Mouse (Mus musculus): ENCODE results near the gene Knstrn.

Knstrn gene

DNA sequence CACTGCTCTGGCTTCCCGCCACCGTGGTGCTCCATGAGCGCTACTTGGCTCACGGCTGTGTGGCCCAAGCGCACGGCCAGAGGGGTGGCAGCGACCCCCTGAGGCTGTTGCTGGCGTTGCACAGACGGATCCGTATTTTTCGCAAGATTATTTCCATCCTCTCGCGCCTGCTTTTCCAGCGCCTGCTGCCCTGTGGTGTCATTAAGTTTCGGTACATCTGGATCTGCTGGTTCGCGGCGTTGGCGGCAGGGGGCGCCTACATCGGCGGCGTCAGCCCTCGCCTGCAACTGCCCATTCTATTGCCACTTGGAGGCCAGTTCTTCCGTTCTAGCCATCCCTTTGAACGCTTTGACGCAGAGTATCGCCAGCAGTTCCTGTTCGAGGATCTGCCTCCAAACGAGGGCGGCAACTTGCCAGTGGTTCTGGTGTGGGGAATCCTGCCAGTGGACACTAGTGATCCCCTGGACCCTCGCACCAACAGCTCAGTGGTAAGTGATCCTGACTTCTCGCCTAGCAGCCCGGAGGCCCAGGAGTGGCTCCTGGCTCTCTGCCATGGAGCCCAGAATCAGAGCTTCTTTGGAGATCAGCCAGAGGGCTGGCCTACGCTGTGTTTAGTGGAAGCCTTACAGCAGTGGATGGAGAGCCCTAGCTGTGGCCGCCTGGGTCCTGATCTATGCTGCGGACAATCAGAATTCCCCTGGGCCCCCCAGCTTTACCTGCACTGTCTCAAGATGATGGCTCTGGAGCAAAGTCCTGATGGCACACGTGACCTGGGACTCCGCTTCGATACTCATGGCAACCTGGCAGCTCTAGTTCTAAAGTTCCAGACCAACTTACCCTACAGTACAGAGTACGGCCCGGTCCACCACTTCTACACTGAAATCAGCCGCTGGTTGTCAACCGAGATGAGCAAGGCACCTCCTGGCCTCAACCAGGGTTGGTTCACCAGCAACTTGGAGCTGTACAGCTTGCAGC lies 23.0 kb upstream of the Knstrn start:
- in situ Hi-C loops (cut with MboI; ENCODE audit: low sequenced_read_pairs), result no loop called here

DNA sequence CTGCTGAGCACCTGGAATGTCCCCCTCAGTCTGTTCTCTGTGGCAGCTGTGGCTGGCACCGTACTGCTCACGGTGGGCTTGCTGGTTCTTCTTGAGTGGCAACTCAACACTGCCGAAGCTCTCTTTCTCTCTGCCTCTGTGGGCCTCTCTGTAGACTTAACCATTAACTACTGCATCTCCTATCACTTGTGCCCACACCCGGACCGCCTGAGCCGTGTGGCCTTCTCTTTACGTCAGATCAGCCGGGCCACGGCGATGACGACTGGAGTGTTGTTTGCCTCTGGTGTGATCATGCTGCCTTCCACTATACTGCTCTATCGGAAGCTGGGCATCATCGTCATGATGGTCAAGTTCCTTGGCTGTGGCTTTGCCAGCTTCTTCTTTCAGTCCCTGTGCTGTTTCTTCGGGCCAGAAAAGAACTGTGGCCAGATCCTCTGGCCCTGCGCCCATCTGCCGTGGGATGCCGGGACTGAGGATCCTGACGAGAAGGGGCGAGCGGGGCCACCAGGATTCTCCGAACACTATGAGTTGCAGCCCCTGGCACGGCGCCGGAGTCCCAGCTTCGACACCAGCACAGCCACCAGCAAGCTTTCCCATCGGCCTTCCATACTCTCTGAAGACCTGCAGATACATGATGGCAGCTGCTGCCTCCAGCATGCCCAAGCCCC lies 22.1 kb upstream of the Knstrn start:
- in situ Hi-C loops (cut with MboI; ENCODE audit: low sequenced_read_pairs), result no loop called here

DNA sequence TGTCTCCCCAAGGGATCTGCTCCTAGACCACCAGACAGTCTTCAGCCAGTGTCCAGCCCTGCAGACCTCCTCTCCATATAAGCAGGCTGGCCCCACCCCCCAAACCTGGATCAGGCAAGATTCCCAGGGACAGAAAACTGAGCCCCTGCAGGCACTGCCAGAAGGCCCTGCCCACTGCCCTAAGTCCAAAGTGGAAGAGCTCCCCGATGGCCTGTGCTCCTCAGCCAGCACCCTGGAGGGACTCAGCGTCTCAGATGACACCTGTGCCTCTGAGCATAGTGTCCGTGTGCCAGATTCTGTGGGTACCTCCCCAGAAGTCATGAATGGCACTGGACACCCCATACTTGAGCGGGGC lies 21.6 kb upstream of the Knstrn start:
- in situ Hi-C loops (cut with MboI; ENCODE audit: low sequenced_read_pairs), result no loop called here

DNA sequence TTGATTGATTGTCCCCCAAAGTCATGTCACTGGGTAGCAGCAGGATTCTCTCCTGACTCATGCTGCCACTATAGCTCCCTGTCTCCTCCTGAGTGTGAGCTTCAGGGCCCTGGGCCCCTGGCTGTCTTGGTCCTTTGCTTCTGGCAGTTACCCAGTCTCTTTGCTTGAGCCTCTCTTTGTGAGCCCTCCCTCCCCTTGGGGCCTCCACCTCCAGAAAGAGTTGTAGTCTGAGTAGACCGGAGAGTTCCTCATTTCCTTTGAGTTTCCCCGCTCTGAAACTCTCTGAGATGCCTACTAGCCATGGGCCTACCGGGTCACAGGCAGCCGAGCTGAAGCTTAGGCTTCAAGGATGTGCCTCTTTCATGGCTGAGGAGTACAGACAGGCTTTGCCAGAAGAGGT lies 20.2 kb upstream of the Knstrn start:
- in situ Hi-C loops (cut with MboI; ENCODE audit: low sequenced_read_pairs), result no loop called here

DNA sequence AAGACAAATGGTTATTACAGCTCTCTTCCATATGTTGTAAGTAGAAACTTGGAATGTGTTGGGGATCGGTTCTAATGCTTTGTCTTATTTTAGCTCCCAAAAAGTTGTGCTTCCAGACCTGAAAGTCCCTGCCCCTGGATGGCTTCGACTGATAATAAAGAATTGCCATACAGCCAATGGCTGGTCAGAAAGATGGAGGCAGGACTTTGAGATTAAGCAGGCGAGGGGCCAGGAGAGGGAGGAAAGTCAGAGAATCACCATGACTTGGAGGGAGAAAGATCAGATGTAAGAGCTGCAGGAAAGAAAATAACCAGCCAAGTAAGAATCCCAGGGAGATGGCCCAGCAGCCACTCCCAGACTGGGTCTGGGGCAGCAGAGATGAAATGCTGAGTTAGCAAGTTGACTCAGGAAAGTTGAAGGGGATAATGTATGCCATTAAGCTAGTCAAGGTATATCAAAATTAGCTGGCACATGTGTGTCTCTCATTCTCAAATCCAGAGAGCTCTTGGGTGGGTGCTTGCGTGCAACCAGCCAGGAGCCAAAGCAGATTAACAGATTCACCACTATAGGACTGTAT lies 11.2 kb upstream of the Knstrn start:
- in situ Hi-C loops (cut with MboI; ENCODE audit: low sequenced_read_pairs), result no loop called here

DNA sequence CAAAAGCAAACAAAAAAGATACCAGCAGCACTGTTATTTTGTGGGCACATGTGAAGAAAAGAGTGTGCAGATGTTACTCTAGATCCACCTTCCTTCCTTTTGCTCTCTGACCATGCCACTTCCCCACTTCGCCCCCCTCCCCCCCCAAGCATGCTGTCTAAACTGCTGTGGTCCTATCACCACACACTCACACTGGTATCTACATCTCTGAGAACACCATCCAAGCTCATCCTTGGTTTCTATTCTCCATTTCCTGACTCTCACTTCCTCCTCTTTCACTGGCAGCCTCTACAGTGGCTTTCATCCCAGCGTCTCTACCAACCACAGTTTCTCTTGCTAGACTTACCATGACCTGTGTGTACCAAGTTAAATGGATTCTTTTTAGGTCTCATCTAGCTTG lies 9.3 kb upstream of the Knstrn start:
- in situ Hi-C loops (cut with MboI; ENCODE audit: low sequenced_read_pairs), result no loop called here

DNA sequence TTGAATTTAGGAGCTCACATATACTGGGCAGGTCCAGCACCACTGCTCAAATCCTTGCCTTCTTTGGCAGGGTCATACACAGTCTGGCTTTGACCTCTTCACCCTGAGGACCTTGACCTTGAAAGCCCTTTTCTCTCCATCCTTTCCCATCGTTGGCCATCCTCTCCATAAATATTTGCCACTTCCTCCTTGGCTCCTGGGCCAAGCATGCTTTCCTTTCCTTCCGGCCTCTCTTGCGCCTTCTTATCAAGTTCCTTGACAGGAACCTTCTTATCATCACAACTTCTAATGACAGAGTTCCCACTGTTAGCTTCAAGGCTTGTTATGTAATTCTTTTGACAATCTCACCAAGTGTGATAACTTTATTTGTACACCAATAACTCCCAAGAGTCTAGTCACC lies 8.7 kb upstream of the Knstrn start:
- in situ Hi-C loops (cut with MboI; ENCODE audit: low sequenced_read_pairs), result no loop called here

DNA sequence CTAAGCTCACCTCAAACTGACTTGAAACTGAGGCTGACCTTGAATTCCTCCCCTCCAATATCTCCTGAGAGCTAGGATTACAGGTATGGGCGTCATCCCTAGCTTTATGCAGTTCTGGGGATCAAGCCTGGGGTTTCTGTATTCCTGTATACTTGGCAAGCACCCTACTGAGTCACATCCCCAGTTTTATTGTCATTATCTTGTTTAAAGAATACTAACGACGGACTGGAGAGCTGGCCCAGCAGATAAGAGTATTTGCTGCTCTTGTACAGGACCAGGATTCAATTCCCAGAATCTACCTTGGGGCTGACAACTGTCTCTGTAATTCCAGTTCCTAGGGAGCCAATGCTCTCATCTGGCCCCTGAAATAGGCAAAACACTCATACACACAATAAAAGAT lies 8.0 kb upstream of the Knstrn start:
- in situ Hi-C loops (cut with MboI; ENCODE audit: low sequenced_read_pairs), result no loop called here

DNA sequence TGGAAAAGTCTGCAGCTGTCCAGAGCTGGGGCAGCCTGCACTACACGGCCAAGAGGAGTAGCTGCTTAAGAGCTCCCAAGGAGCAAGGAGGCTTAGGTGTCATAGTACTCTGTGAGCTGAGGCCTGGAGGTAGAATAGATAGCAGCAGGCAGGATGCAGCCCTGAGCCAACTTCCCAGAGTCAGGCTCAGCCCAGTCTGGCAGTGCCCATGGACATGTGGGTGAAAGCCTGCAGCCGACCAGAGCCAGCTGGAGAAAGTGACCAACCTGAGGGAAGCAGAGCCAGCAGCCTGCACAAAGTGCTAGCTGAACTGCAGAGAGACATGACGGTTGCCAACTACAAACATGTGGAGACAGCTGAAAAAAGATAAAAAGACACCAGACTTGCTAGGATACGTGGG lies 6.9 kb upstream of the Knstrn start:
- in situ Hi-C loops (cut with MboI; ENCODE audit: low sequenced_read_pairs), result no loop called here

DNA sequence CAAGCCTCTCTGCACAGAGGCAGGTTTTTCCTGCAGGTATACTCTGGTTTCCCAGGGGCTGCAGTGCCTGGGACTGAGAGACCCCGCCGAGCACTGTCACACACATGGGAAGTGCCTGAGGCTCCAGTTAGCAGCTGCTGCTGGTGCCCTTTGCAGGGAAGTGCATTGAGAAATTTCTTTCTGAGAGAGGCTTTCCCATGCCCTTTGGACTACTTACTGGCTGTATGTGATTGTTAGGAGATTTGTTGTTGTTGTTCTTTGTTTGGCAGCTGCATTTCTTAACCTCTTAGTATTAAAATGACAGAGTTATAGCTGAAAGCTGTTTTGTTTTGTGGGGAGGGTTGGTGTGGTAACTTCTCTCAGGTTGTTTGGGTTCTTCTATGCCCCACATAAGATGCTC lies 2.9 kb upstream of the Knstrn start:
- in situ Hi-C loops (cut with MboI; ENCODE audit: low sequenced_read_pairs), result no loop called here

DNA sequence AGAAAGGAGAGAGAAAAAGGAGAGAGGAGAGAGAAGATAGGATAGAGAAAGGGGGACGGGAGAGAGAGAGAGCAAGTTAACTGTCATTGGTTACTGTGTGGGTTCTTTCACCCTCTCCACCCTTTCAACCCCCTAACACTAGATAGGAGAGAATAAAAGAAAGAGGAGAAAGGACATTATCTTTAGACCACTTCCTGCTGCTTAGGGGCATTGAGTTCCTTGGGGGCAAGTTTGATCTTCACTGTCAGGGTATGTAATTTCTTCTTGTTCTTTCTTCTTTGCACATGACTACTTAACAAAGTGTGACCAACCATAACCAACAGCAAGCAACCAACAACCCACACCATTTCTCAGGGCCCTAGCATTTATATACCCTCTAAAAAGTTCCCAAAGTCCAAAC lies 1.1 kb upstream of the Knstrn start:
- in situ Hi-C loops (cut with MboI; ENCODE audit: low sequenced_read_pairs), result no loop called here

DNA sequence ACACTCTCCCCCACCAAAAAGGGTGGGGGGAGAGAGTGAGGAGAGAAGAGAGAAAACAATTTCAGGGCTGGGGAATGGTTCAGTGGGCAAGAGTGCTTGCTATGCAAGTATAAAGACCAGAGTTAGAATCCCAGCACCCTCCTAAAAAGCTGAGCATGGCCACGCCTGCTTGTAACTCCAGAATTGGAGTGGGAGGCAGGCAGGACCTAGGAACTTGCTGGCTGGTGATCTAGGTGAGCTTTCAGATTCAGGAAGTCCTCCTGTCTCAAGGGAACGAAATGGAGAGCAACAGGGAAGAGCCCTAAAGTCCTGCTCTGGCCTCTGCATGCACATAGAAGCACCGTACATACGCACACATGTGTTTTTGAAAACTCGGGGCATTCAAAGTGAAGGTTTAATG lies 9.0 kb downstream of the Knstrn start:
- in situ Hi-C loops (cut with MboI; ENCODE audit: low sequenced_read_pairs), result no loop called here

DNA sequence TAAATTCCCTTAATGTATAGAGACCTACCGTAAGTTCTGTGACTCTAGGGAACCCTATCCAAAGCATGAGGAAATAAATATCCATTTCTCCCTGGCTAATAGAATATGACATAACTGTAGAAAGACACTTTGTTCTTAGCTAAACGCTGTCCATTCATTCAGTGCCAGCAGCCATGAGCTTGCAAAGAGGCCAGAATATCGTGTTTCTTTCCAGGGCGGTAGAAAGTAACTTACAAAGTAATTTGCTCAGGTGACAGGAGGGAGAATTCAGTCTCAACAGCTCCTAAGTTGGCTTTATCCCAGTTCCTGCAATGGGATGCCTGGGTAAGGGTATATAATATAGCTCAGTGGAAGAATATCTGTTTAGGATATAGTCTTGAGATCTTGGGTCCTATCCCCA lies 10.6 kb downstream of the Knstrn start:
- in situ Hi-C loops (cut with MboI; ENCODE audit: low sequenced_read_pairs), result no loop called here

DNA sequence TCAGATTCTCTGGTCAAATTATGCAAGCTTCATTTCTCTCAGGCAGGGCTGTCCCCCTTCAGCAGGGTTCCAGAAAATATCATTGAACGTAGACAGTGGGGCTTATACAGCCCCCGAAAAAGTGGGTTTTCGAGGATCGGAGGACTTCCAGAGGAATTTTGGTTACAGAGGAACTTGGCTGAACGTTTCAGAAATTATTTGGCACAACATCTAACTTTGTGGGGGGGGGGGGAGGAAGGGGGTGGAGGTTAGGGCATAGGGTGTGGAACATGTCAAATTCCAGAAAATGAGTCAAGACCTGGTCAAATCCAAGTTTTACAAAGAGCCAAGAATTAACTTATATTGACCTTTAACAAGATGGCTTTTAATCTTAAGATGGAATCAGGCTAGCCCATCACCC lies 15.3 kb downstream of the Knstrn start:
- in situ Hi-C loops (cut with MboI; ENCODE audit: low sequenced_read_pairs), result no loop called here

DNA sequence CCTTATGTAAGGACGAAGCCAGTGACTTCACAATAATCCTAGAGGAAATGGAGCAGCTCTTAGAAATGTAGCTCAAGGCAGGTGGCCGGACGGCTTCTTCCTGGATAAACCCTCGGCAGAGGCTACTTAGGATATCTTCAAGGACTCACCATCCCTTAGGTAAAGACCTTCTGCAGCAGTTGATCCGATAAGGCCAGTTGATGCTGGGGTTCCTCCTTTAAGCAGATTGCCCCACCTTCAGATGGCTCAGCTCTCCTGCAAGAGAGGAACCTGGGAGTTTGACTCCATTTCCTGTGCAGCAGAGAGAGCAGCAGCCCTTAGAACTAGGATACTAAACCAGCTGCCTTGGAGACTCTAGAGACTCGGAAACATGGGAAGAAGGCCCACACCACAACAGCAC lies 20.3 kb downstream of the Knstrn start:
- in situ Hi-C loops (cut with MboI; ENCODE audit: low sequenced_read_pairs), result no loop called here

DNA sequence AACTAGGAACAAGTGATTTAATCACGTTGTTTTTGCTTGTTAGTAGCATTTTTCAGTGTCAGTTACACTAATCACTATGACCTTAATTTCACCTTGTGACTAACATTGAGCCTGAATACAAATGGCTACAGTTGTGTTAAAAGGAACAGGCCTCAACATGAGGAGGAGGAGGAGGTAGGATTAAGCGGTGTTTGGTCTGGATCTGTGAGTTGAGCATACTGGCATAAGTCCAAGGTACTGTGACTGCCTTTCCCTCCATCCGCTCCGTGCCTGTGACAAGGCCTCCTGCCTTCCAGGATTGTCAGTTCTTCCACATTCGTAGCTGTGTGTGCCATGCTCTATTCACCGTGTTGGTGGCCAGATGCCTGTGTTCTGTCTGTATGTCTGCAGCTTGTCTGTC lies 21.3 kb downstream of the Knstrn start:
- in situ Hi-C loops (cut with MboI; ENCODE audit: low sequenced_read_pairs), result no loop called here

DNA sequence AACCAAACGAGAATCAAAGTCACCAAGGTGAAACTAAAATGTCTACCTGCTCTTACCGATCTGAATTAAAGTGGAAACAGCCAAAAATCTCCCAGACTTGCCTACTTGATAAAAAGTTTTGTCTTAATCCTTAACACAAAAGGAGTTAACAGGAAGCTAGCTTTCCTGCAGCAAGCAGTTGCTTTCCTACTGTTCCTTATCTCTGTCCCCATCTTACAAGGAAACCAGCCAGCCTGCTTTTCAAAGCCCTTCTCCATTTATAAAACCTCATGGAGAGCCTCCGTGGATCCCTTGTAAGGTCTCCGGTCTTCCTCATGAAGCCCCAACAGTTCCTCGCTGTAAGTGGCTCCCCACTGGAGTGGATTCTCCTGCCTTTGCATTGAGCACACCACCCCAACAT lies 24.5 kb downstream of the Knstrn start:
- in situ Hi-C loops (cut with MboI; ENCODE audit: low sequenced_read_pairs), result no loop called here

DNA sequence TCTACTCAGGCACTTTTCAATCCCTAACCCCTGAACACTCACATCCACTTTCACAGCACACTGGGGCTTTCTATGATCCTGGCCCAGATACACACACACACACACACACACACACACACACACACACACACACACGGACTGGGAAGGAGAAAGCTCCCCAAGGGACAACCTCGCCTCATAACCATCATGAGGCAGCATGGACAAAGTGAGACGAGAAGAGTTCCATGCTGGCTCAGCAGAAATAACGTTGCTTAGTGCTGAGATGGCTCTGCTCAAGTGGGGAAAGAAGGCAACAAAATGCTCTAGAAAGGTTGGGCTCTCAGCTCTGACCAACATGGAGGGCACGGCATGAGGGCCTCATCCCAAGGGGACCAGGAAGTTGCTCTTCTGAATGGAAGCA lies 27.4 kb downstream of the Knstrn start:
- in situ Hi-C loops (cut with MboI; ENCODE audit: low sequenced_read_pairs), result no loop called here

DNA sequence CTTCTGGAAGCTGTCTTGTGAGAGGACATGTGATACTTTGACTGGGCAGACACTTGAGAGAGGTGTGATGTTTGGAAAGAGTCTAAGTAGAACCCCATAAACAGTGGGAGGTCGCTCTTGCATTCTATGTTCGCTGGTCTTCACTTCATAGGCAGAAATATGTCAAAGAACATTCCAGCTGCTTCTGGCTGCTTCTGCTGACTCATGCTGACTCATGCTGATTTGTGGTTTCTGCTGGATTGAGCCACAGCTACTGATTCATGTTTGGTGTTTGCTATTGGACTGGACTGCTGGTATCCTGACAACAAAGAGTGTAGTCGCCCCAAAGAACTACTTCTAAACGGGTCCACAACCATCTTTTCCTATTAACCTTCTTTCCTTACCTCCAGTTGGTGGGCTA lies 28.0 kb downstream of the Knstrn start:
- in situ Hi-C loops (cut with MboI; ENCODE audit: low sequenced_read_pairs), result no loop called here

DNA sequence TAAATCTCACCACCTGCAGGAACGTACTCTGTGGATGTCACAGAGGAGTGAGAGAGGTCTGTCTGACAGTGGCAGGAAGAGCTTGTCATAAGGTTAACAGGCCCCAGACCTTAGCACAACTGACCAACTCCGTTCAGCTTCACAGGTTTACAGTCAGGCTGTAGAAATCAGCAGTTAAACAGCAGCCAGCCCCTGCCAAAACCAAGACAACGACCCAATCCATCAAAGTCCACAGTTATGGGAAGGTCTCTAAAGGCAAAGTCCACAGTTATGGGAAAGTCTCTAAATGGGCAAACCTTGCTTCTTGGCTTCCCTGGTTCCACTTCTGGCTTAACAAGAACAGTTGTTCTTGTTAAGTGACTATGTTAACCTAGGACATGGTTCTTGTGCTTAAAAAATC lies 30.6 kb downstream of the Knstrn start:
- in situ Hi-C loops (cut with MboI; ENCODE audit: low sequenced_read_pairs), result no loop called here

DNA sequence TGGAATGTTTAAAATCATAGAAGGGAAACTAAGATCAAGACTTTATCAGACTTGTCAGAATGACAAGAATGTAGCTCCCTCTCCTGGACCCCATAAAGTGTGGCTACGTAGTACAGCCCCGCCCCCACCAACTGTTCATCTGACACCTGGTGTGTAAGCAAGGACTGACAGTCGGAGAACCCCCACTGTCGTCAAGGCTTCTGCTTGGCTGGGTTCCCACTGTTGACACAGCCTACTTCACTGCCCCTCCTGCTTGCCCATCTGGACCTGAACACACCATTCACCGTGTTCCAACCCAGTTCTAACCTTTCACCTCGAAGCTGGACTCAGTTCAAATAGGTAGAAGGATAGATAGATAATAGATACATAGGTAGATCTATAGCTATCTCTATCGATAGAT lies 32.4 kb downstream of the Knstrn start:
- in situ Hi-C loops (cut with MboI; ENCODE audit: low sequenced_read_pairs), result no loop called here

DNA sequence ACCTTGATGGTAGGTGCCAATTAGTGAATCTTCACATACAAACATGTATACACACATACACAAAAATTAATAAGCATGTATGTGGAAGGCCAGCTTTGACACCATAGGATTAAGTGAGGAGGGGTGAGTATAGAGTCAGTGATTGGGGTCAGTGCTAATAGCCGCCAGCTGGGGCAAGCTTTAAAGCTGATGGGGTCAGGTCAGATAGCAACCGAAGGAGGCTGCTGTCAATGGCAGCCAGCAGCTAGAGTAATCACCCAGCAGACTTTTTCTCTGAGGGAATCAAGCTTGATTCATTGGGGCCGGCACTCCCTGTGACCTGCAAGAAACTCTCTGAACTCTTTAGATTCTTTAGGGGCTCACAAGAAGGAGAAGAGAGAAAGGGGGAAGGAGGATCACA lies 38.0 kb downstream of the Knstrn start:
- in situ Hi-C loops (cut with MboI; ENCODE audit: low sequenced_read_pairs), result no loop called here

Data from CH12F3 (cell line).